Mouse (Mus musculus) heart, postnatal 36 days (tissue): ENCODE data around the gene Ammecr1. TPM values are rescaled to one million over a fixed set of nuclear protein-coding genes. Genes with fewer than 3 reads are reported as not detected.
A peak's percentile ranks its signal among the peaks of the same experiment; 100 is the strongest.

Source experiments
- DNase-seq, 2 experiments: peaks; one replicate each; pipeline ENCODE4 v3.0.0; 2021 to 2022
- intact Hi-C: fragments of 180-260 bp; cut with DNase I; formaldehyde crosslinking; loops from one replicate; pipeline ENCODE4 v1.15.1; 2025
- microRNA-seq, 2 experiments: library from miRNA; unstranded; fragments of <30 nt; microRNA quantifications; one replicate each; pipeline ENCODE4 v1.2.0; 2021; ENCODE audit warnings: borderline number of aligned reads in 2 of 2
- total RNA-seq, 2 experiments: library from RNA; stranded (reverse); gene quantifications; 2 replicates each; pipeline ENCODE4 v1.2.3; 2021

Gene Ammecr1
- total RNA-seq, 2 experiments from 2014 or later: 13.3 to 15.8 TPM

DNA sequence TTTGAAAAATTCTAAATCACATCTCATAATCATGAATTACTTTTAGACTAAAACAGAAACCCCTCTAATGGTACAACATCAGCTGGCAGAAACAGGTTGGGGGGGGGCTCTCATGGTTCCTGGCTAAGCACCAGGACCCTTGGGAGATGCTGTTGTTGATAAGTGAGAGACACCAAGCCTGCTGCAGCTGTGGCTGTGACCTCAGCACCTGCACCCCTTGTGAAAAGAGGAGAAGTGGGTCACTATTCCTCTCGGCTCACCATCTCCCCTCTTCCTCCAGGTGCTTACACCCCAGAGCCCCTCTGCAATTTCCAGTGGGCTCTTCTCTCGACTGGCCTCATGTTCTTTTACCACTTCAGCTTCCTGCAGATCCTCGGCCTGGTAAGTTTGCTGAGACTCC lies 134.3 kb downstream of the Ammecr1 start:
- intact Hi-C loops: no loop called here
- DNase-seq: no peak

DNA sequence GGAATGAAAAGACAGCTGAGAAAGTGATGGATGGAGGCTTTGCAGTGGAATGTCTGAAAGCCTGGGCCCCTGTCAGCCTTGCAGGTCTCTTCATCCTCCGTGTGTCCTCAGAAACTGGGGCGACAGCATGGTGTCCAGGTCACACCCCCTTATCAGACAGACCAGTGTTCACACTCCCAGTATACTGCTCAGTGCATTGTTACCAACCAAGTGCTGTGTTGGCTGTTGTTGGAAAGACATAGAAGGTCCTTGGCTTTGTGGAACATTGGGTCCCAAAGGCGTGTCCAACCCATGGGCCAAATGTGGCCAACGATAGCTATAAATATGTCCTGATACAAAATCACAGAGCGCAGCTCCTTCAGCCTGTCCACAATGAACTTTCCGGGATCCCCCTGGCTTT lies 136.0 kb downstream of the Ammecr1 start:
- no peak for DNase-seq
- intact Hi-C loops: no loop called here

DNA sequence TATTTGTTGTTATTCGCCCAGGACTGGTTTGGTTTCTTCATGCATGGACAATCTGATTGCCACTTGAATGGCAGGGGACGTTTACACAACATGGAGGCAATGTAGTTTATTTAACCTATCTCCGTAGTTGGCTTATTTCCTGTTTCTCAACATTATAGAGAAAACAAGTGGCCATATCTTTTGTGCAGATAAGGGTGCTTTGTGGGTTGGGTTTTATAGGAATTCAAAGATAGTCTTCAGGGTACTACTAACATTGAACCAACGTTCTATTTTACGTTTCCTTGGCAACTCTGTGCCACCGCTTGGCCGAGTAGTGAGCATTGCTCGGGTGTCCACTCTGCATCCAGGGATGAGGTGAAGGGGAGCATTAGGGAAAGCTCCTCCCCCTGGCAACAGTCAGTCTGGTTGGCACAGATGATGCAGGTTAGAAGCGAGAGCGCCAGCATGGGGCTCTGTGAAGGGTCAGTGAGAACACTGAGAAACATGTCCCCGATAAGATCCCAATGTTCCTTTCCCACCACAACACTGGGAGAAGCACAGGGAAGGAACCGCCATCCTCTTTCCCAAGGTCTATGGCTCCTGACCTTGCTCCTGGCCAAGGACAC lies 136.6 kb downstream of the Ammecr1 start:
- DNase-seq: no peak
- intact Hi-C loops: no loop called here

DNA sequence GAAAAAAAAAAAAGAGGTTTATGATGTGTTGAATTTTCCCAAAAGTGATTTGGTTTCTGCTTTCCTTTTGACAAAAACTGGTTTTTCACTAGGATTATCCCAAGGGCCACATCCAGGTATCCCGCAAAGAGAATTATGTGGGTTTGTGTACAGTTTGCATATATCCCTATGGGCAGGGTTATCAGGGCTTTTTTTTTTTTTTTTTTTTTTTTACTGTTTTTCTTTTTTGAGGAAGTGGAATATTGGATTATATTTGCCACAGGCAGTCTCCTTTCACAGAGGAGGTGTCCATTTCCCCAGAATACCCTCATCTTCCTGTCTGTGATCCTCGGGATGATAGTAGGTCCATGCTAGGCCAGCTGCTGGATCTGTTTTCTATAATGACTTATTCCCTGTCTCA lies 137.3 kb downstream of the Ammecr1 start:
- no peak for DNase-seq
- intact Hi-C loops: no loop called here

DNA sequence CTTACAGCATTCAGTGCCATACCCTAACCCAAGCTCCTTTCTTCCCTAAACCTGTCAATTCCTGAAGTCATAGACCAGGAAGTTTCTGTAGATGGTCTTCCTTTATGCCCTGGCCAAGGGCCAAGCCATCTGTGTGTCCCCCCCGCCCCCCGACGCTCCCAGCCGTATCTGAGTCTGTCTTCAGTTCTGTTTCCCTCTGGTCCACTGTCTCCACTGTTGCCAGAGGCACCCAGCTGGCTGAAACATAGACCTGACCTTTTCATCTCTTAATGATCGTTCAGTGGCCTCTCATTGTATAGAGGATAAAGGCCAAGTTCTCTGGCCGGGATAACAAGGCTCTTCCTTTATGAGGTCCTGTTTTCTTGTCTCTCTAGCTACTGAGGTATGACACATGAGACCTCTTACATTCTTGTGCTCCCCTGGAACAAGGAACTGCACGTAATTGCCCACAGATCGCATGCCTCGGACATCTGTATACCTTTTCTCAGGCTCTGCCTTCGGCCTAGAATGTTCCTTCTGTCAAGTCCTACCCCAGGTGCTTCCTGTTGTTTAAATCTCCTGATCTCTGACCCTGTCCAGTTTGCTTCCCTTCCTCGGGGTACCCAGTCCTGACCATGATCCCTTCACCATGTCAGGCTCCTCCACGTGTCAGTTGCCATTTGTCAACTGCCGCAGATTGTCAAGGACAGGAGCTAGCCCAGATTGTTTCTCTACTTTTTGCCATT lies 138.2 kb downstream of the Ammecr1 start:
- intact Hi-C loops: no loop called here
- DNase-seq: no peak

DNA sequence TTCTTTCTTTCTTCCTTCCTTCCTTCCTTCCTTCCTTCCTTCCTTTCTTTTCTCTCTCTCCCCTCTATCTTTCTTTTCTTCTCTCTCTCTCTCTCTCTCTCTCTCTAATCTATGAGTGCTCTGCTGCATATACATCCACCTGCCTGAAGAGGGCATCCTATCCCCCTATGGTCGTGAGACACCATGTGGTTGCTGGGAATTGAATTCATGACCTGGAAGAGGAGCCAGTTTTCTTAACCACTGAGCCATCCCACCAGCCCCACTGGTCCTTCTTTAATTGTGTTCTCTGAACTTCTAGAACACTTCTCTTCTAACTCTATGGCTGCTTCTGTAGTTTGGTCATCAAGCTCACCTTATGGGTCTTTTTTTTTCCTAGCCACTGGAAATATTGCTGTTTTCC lies 138.9 kb downstream of the Ammecr1 start:
- intact Hi-C loops: no loop called here
- DNase-seq: no peak

DNA sequence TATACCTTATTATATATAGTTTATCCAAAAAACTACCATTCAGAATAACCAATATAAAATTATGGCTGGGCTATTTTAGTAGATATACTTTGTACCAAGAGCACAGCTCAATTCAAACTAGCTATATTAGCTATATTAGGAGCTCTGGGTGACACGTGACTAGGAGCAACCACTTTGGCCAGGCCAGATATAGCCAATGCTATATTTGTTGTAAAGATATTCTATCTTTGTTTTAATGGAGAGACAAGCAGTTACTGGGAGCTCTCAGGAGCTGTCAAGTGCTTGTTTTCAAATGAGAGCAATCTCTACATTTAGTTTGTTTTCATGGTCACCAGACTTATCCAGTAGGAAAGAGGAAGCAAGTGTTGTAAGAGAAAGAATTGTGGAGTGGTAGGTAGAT lies 141.2 kb downstream of the Ammecr1 start:
- no peak for DNase-seq
- intact Hi-C loops: no loop called here

DNA sequence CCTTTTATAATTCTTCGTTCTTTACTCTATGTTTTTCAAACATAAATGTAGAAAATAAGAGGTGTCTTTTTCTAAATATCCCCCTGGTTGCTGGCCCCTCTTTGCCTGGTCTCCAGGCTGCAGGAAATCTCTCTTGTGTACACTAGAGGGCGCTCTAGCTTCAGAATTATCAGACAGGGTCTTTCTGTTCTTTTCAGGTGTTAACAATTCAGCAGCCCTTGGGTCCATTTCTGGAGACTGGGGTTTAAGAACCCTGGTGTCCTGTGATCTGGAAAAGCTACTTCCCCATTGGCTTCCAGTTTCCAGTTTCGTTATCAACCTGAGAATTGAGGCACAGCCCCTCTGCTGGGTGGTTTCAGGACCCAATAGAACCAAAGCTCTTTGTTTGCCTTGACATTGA lies 144.7 kb downstream of the Ammecr1 start:
- intact Hi-C loops: loop anchor here (1.0 to 5.0 kb wide), 2 partner anchors 145 to 229 kb away; partner anchors contain the start of gene Ammecr1
- no peak for DNase-seq

DNA sequence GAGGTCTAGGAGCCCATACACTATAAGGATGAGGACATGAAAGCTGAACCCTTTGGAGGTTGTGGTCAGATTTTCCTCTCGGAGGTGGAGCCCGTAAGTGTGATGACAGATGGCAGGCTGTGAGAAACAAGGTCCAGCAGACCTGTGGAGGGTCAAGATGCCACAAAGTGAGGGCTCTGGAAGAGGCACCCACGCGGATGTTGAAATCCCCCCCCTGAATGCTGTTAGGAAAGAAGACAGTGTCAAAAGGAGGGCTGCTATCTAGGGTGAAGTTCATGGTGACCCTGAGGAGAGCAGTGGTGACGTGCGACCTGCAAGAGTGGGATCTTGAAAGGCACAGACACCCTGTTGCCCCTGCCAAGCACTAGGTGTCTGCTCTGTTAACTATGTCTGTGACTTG lies 145.3 kb downstream of the Ammecr1 start:
- intact Hi-C loops: loop anchor here (5.0 kb wide), 1 partner anchor 146 kb away; the partner anchor contains the start of gene Ammecr1
- DNase-seq: no peak

DNA sequence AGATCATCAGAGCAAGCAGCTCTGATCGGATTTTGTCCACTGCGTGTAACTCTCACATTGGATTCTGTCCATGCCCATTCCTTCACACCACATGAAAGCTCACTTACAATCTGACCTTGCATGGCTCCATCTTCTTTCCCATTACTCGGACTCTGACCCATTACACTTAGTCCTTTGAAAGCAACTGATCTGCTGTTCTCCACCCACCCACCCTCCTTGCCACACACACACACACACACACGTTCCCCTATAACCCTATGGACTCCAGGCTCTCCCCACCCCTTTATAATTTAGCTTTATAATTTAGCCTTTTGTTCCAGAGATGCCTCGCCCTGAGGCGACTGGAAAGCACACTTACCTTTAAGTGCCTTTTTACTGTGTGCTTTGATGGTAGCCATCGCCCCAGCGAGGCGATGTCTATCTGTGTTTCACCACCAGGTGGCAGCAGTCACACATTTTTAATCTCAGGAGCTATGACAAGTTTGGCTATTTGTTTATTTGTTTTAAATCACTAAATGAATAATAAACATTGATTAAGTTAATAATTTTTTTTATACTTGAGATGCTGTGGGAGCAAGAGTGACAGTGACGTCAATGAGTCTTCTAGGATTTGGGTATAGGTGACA lies 148.4 kb downstream of the Ammecr1 start:
- intact Hi-C loops: loop anchor here (1.0 to 2.0 kb wide), 3 partner anchors 233 to 627 kb away; no protein-coding TSS in a partner anchor
- DNase-seq: peak in 1 of 2 experiments; percentile 61

DNA sequence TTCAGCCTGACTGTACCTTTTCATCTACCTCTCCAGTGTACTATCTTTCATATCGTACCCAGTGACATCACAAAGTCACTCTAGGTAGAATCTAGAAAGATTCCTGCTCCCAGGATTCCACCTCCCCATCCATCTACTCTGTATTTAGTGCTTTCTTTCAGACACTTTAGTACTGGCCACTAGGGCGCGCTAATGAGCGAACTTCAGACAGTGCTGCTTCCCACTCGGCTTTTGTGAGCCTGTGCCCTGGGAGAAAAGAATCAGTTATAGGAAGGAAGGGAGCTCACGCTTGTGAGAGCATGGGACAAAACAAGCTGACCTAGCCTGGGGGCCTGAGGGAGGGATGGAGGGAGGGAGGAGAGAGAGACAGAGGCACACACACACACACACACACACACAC lies 153.4 kb downstream of the Ammecr1 start:
- intact Hi-C loops: no loop called here

DNA sequence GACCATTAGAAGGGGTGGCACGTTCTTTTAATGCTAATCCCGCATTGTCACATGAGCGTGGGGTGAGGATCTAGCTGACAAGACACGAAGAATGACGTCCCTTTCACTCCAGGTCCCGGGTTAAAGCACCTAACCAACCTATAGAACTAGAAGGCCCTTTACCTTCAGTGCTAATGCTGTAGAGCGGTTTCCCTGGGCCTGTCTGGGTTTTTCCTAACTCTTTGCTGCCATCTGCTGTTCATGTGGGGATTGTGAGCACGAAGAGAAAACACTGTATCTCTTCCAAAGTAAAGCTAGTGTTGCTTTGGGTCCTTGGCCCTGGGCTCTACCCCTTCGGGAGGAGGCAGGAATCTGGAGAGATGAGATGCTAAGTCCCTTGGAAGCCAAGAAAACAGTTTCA lies 158.1 kb downstream of the Ammecr1 start:
- DNase-seq: peak in 1 of 2 experiments; percentile 37
- intact Hi-C loops: loop anchor here (1.0 to 5.0 kb wide), 3 partner anchors 126 to 436 kb away; partner anchors contain the start of gene Tmem164

More for the DNA sequence above, 153.4 kb downstream of the Ammecr1 start:
- DNase-seq: peak in 1 of 2 experiments; percentile 52

DNA sequence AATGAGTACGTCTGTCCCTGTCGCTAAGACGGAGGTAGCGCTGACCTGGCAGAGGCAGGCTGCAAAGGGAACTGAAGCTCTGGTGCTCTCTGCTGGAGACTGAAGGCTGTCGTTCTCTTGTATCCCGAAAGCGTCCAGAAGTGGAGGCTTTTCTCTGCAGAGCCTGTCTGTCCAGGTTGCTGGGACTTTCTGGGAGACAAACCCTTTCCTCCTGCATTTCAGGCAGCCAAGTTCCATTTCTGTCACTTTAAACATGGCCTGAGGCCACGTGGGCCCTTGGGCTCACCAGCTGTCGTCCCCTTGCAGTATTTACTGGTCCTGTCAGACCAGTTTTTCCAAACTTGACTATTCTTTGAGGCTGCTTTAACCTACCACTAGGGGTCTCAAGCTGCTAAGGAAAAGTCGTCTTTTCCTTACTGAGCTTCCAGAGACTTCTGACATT lies 159.9 kb downstream of the Ammecr1 start:
- intact Hi-C loops: loop anchor here (5.0 kb wide), 1 partner anchor 124 kb away; the partner anchor contains the start of gene Tmem164
- DNase-seq: no peak

DNA sequence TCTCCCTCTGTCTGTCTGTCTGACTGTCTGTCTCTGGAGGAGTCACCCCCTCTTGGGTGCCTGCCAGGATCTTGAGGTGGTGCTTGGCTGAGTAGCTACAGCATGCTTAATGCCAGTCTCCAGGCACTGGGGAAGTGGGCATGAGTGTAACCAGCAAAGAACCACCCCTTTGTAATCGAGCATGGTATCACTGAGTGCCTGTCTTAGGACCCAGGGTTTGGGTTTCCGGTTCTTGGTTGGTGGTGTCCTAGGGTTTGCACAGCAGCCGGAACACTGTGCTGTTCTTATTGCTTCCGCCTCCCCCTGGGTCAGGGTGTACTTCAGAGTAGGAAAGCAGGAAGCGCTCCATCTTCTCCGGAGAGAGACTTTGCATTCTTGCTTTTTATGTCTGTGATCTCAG lies 160.4 kb downstream of the Ammecr1 start:
- intact Hi-C loops: loop anchor here (5.0 kb wide), 1 partner anchor 124 kb away; the partner anchor contains the start of gene Tmem164
- DNase-seq: no peak

DNA sequence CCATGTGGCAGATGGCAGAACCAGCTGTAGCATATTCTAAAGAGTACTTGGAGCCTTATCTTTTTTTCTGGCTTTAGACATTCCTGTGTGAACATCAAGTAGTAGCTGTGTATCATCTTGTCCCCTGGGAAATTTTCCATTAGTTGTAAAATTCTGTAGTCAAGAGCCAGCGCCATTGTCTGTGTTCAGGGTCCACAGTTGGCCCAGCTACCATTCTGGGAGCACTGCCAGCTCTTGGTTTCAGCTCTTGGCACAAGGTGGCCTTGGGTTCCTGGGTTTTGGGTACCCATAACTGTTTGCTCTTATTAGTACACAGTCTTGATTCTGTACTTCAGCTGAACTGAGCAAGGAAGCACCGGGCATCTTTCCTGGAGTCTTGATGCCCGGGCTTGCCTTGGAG lies 161.9 kb downstream of the Ammecr1 start:
- intact Hi-C loops: no loop called here
- no peak for DNase-seq

Small RNAs within 50 kb of the gene (microRNA-seq; reads per million reads assigned to microRNA genes)
- gene Gm44351: 0 reads per million in 2 experiments

Other genes starting within 250 kb of the Ammecr1 start
- under 1 TPM; 0.05 to 0.08 TPM for gene Rtl9, start 132.9 kb upstream of the Ammecr1 start, total RNA-seq